Mouse (Mus musculus) thymus, postnatal 36 days (tissue): Measurements from ENCODE around the gene Gramd1b.

ENCODE experiments used
- DNase-seq, 2 experiments: peaks; one replicate each; pipeline ENCODE4 v3.0.0; 2022; ENCODE audit warnings: mixed read lengths in 2 of 2

Gene Gramd1b

DNA sequence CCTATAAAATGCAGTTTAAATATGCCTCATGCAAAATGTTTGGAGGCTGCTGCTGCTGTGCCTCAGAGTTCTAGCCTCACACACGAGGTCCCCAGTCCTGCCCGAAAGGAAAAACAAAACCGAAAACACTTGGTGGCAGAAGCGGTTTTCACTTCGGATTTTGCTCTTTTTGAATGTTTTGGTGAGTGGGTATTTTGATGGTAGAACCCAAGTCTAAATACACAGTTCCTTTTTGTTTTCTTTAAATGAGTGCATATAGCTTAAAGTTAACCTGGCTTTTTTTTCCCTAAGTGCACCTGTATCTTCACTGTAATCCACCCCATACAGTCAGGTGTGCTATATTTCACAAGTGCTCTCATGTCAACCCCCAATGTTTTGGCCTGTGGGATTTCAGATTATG, 174.8 kb downstream of the Gramd1b start:
- DNase-seq: no peak

DNA sequence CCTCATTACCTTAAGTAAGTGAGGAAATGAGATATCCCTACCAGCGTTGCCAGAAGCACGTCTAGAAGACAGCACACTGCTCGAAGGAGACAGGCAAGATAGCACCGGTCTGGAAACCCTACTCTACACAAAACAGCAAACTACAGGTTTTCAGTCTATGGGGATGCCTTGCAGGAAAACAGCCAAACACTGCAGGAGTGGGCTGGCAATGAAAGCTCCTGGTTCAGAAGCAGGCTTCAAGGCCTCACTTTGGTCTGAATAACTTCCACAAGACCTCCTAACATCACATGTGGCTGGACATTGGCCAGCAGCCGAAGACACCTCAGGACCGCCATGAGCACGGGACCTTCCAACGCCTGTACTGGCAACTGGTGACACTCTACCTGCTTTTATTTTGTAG, 175.8 kb downstream of the Gramd1b start:
- DNase-seq: no peak

DNA sequence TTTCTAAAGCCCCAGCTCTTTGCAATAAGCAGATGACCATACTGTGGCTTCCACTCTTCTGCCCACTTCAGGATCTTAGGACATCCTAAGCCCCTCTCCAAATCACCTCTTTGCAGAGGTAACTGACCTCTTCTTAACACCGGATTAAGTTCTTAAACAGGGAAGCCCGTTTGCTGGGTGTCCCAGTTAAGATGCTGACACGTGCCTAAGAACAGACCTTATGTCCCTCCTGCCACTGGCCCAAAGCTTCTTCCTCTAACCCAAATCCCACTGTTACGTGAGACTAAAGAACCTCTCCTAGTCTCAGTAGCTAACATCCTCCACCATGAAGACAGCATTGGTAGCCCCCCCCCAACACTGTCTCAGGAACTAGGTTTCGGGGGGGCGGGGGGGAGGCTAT, 177.6 kb downstream of the Gramd1b start:
- no peak for DNase-seq

DNA sequence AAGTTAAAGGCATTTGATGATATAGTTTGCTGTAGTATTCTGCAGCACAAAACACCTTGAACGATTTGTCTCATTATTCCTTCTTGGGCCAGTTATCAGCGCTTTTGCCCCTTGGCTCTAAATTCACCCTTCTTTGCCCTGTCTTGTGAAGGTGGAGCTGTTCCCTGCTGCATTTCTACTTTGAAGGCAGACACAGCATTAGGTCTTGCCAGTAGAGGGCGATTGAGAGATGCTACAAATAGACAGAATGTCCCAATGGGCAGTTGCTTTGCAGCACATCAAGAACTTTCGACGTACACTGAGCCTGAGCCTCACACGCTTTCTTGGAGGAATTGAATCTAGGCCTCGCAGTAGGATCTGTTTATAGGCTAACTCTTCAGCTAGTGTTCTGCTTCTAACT, 180.5 kb downstream of the Gramd1b start:
- no peak for DNase-seq

DNA sequence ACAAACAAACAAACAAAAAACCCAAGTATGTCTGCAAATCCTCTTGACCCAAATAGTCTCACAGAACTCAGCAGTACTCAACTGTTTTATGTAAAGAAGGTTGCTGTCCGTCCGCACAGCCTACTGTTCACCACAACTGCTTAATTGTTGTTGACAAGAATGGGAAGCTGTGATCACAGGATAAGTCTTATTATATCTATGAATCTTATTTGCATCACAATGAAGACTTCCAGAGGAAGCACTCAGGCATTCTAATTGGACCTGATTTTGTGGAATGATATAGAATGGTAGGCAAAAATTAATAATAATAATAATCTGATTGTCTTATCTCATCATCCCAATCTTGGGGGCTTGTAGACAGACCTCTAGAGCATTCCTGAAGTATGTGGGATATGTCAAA, 181.1 kb downstream of the Gramd1b start:
- DNase-seq: no peak

DNA sequence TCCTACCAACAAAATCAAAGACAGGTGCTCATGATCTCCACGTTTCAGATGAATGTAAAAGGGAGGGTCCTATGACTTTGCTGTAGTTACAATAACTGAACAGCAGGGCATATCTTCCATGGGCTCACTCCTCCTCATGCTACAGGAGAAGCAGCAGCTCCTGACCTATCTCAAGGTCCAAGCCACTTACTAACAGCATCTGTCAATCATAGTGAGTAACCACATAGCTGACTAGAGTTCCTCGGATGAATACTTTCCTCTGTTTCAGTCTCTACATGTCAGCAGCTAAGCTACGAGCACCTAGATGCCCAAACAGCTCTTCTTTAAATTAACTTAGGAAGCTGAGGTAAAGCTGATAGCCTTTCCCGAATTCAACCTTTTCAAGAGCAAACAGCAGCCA, 181.6 kb downstream of the Gramd1b start:
- DNase-seq: no peak

DNA sequence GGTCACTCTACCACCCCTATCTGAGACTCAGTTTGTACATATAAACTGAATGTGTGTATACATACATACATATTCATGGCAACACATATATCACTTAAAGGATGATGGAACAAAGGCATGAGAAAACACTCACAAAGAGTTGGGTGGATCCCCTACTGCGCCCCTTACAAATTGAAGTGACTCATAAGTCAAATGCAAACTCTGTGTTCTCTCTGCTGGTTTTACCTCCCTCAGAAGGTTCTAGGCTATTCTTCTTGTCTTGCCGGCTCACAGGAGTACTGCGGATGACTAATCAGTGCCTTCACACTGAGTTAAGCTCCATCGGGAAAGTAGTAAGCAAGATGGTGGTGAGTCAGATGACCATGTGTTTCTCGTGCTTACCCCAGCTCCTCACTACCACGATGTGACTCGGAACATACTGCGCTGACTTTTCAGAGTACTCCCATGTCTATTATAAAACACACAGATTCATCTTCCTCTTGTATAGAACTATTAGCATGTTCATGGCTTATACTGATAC, 182.4 kb downstream of the Gramd1b start:
- DNase-seq: no peak

DNA sequence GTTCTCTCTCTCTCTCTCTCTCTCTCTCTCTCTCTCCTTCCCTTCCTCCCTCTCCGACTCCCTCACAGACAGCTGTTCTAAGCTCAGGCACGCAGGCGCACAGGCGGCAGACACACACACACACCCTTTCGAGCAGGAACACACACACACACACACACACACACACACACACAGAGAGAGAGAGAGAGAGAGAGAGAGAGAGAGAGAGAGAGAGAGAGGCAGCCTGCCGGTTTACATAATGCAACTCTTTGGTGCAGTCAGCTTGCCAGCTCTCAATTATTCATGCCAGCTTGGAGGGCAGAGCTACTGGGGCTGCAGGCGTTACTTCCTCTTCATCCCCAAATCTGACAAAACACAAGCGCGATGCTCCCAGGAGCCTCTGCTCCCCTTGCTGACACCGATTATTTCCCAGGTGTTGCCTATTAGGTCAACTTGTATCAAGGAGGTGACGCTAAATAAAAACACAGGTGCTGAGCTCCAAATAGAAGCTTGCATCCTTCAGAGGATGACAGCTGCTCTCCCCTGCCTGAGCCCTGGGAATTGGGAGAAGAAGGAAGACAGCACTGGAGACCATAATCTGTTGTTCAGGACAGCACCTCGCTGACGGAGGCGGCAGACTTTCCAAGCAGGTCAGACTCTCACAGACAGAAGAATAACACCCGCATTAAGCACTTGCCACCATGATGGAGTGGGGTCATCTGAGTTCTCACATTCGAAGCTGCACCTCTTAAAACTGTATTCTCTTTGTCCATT, 184.8 kb downstream of the Gramd1b start:
- DNase-seq: no peak

DNA sequence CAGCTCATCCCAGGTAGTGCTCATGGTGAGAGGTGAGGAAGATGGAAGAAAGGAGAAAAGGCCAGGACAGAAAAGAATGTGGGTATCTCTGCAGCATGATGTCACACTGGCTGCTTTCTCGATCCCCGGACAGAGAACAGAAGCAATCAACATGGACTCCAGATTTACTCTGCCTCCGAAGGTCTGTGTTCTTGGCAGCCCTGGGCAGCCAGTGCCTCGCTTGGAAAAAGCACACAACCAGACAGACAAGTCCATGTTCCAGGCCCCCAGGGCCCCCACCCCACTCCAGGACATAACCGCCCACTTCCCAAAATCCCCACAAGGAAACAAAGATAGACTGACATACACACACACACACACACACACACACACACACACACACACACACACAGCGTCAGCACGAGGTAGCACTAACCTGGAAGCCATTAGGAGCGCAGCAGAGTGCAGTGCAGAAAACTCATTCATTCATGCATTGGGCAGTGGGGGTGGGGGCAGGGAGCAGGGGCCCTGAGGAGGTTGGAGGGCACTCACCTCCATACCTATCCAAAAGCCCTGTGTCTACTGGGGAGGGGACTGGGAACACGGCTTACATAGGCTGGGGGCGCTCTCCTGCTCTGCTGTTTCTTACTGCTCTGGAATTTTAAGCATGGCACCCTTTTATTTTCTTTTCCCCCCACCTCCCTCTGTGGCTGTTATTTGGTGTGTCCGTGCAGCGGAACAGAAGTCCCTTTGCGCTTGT, 185.5 kb downstream of the Gramd1b start:
- no peak for DNase-seq

DNA sequence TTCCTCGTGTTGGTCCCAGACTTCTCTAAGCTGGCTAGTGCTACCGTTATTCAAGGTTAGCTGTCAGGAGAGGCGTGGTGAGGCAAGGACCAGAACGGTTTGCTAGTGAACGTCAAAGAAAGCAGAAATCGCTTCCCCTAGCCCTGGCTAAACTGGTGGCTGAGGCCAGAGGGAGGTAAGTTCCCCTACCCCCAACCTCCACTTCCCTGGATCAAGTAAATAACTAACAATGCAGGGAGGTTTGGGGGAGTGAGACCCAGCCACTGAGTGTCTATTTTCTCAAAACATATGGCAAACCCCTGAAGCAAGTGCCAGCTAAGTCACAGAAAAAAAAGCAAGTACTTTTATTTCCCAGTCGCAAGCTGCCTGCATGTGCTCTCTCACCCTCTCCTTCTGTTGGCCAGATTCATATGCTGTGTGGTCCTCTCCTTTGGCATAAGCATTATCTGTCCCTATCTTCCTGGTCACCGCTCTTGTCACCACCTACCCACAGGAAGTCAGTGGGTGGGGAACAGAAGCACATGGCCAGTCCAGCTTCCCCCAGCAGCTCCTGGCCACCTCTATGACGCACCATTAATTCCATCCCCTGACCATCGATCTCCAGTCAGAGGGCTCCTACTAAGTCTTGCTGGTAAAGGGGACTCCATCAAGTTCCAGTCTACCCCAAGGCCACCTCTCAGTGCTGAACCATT, 186.2 kb downstream of the Gramd1b start:
- no peak for DNase-seq

DNA sequence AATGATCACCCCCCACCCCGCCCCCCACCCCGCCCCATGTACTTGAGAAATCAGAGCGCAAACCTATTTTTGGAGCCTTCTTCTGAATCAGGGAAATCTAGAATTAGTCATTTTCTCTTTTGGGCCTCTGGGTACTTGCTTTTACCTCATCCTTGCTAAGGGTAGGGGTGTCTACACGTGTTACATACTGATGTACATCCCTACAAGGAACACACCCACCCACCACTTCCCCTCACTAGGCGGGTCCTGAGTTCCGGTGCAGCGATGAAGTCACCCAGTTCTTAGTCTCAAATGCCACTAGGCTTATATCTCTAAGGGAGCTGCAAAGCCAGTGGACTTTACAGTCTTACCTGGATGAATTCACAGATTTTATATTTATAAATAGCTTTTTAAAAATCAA, 187.4 kb downstream of the Gramd1b start:
- DNase-seq: no peak

DNA sequence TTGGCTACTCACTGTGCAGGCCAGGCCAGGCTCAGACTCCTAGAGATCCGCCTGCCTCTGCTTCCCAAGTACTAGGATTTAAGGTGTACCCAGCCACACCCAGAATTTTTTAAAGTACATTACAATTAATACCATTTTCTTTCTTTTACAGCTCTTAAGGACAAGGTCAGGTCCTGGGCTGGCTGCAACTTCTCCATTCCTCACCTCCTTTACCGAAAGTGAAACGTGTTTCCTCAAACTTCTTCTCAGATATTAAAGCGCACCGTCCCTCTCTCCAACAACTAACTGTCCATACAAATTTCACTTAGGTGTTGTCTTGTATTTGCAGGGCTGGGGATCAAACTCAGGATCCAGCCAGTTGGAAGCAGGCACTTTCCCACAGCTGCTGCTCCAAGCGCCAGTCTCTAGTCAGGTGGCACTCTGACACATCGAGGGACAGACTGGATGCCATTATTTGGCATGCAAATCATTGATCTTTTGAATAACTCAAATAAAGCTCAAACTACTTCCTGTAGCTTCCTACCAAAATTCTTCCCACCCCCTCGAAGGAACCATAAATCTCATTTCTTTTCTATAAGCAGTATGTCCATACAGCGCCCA, 188.0 kb downstream of the Gramd1b start:
- DNase-seq: no peak

DNA sequence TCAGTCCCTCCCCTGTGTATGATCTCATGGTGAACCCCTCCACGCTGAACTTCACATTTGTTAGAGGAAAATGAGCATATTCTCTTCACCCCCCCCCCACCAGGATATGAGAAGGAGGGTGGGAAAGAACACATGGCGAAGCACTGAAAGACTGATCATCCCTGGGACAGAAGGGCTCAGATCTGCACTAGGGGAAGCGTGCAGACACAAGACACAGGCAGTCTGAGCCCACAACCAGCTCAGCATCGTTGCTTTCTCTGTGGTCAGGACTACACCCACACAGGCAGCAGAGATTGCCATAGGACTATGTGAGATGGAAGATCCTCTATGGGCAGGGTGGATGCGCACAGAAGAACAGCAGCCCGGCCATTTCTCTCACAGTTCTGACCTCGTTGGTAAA, 189.1 kb downstream of the Gramd1b start:
- DNase-seq: no peak

DNA sequence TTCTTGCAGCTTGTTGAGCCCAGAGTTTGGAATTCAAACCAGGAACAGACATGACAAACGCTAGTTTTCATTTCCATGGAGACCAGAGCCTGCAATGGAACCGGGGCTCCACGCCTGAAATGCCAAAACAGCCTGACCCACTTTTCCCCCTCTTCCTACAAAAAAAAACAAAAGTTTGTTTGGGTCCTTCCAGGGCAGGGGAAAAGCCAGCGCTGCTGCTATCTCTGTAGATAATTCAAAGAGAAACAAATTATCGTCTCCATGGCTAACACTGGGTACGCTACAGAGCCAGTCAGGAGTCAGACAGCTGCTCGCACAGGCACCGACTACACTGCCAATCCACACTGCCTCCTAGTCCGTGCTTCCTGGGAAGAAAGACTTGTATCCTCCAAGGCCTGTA, 191.6 kb downstream of the Gramd1b start:
- no peak for DNase-seq

DNA sequence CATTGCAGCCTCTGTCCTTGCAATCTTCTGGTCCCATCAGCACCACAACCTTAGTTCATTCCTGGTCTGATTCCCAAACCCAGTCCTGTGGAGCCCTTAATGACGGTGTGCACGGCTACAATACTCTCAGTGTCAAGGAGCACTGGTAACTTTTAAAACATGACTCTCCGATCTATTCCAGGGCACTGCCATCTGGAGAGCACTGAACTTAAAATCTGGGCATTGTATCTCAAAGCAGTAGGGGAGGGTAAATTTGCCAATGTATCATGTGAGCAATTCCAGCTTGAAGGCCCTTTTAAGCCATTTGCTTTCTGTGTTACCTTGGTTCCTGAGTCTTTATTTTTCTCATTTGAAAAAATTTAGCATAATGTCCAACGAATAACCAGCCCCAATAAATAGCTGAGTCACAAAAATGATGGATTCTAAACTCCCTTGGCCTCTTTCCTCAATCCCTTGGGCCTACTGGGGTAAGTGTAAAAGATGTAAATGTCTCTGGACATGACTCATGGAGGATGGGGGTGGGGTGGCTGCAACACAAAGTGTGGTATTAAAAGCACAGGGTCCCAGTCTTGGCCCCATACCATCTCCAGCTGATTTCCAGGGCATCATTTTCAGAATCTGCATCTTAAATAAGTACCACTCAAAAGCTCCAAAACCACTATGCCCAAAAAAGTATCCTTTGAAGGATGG, 193.9 kb downstream of the Gramd1b start:
- DNase-seq: no peak

DNA sequence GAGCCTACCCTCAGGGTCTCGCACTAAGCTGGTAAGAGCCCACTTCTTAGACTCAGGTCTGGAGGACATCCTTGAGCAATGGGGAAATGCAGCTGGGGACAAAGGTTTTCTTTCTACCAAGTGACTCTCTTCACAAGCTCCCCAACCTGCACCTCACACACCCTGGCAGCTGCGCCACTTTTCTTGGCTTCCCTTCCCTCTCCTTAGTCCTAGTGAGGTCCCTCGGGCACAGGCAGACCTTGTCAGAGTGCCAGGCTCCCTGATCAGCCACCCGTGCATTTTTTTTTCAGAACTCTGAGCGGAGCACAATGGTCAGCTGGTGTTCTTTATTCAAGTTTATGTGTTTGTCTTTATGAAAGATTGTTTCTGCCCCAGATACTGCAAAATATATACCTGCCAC, 194.5 kb downstream of the Gramd1b start:
- DNase-seq: no peak

DNA sequence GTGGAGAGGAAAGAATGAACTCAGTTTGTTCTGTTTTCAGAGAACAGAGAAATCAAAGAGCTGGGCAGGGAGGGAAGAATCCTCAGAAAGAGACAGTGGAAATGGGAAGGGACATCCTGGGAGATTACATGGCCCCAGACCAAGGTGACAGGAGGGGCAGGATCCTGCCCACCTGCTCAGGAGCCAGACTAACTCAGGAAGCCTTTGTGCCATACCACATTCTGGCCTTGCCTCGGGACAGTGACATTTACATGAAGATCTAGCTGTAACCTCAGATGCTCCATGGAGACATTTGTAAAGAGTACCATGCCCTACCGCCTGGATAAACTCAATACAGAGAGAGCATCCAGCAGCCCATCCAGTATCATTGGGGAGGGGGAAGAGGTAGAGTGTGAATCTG, 196.6 kb downstream of the Gramd1b start:
- no peak for DNase-seq

DNA sequence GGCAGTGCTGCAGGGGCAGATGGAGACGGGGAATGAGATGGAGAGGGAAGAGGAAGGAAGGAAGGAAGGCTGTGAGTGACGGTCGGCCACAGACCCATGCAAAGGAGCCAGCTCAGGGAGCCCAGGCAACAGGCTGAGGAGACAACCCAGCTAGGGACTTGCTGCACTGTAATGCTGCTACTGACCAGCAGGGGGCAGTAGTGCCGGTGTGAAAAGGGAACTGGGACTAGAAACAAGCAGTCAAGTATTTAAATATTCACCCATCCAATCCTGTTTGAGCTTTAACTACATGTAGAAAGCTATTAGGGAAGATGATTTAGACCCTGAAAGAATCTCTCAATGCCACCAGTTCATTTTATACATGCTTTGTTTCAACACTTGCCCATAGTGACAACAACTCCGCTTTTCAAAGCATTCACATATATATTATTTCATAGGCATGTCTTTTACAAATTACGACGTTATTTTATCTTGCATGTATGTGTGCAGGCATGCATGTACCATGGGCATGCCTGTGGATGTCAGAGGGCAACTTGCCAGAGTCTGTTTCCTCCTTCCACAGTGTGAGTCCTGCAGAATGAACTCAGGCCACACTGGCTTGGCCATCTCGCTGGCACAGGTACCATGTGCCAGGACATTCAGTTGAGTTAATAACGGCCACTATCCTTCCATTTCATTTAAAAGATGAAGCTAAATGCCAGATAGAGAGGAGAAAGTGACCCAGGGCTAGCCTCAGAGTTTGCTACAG, 197.4 kb downstream of the Gramd1b start:
- peak; percentile 55 to 63 for DNase-seq

DNA sequence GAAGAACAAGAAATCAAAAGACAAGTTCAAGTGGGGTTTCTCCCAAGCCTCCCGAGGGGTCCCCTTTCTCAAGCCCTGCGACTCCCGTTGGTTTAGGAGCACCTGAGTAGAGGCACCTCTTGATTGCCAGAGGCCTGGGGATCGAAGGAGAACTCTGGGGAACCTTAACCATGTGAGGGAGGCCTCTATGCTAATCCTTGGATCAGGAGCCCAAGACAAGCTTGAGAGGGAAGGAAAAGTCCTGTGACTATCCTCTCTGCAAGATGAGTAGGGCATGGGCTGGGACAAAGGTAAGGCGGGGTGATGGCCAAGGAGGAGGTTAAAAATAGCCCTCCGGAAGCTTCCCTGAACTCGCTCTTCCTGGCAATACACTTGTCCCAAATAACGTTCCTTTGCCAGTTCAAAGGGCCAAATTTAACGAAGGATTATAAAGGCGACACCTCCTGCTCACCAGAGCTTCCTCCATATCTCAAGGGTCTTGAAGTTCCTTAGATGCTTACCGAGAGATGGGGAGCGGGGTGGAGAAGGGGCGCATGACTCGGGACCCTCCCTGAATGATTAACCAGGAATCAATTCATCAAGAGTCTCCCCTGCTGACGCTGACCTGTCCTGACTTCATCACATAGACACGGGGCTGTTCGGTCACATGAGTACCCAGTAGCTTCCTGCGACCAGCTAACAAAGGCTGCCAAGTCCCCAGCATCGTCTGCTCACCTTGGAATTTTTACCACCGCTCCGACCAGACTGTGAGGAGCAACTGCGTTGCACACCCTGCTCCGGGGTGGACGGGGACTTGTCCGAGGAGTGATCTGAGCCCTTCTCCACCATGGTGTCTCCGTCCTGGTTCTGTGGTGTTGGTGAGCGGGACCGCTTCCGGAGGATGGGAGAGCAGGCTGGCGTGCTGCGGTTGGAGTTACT, 198.2 kb downstream of the Gramd1b start:
- DNase-seq: no peak

DNA sequence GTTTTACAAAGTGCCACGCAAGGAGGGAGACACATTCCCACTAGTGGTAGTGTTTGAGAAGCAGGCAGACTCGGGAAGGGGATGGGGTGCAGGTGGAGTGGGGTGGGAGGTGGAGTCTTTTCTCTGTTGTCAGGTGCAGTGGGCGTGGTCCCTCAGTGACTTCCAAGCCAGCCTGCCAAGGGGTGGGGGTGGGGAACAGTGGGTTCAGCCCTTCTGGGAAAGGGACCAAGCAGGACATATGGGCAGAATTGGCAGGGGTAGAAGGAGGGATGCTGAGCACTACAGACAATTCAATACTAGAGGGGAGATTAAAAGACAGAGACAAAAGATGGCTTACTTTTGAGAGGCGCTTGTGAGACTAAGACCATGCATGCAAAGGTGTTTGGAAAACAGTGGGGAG, 198.9 kb downstream of the Gramd1b start:
- DNase-seq: no peak
